In the genomic region with DNA sequence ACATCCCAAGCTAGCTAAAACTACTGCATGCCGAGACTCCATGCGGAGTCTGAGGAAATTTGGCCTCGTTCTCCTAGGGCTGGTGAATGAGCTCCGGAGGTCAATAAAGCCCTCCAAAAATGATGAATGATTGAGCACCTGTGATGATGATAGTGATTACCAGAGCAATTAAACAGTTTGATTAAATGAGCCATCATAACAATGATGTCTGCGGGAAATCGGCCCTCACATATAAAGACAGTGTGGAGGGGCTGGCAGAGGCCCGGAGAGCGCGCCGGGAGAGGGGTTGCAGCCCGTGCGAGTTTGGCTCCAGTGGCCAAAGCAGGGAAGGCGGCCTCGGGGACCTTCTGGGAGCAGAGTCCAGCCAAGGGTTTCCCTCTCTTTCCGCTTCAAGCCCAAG, we compare ENCODE assay signal across 8 mouse cellular contexts. TPM values are rescaled to one million over a fixed set of nuclear protein-coding genes. Genes with fewer than 3 reads are reported as not detected.
DNase-seq lines count a peak whose midpoint lies in the region; ATAC-seq and TF ChIP-seq lines count a peak whose summit lies in the region.

No protein-coding gene starts in this region.

- H3K9ac ChIP-seq in heart, adult 2 months (ENCODE audit: low read depth, low read length), result no peak overlapping the region
- H3K9ac ChIP-seq in embryonic facial prominence, embryonic 13.5 days, result peak overlapping the region; percentile 77
- H3K9ac ChIP-seq in intestine, embryonic 16.5 days (ENCODE audit: low read depth, low read length), result peak overlapping the region; percentile 71
- H3K9ac ChIP-seq in midbrain, embryonic 12.5 days (replicated peaks), result peak overlapping the region; percentile 95

- no peak for TF ChIP-seq POLR2A in heart, adult 2 months (IDR thresholded peaks at IDR 0.05; ENCODE audit: insufficient read depth, low read depth, low read length)

- no peak for ATAC-seq in embryonic facial prominence, embryonic 13.5 days (ENCODE audit: insufficient number of reproducible peaks, insufficient read depth, low FRiP score, low TSS enrichment, low read depth)
- no peak for ATAC-seq in intestine, embryonic 16.5 days
- no peak for ATAC-seq in midbrain, embryonic 12.5 days (ENCODE audit: low FRiP score, low read depth)
- ATAC-seq in frontal cortex, adult (ENCODE audit: low TSS enrichment), result no peak

- peak overlapping the region; percentile 21 for H3K4me3 ChIP-seq in heart, adult 2 months
- H3K4me3 ChIP-seq in embryonic facial prominence, embryonic 13.5 days, result peak overlapping the region; percentile 62
- peak overlapping the region; percentile 69 for H3K4me3 ChIP-seq in intestine, embryonic 16.5 days (ENCODE audit: low read length)
- H3K4me3 ChIP-seq in midbrain, embryonic 12.5 days, result peak overlapping the region; percentile 63

- no peaks in the 10 kb centered on the region for H3K9me3 ChIP-seq in embryonic facial prominence, embryonic 13.5 days
- H3K9me3 ChIP-seq in intestine, embryonic 16.5 days (ENCODE audit: control insufficient read depth, low read length), result no peaks in the 10 kb centered on the region
- no peaks in the 10 kb centered on the region for H3K9me3 ChIP-seq in midbrain, embryonic 12.5 days

- no peak for TF ChIP-seq EP300 in heart, adult 2 months (IDR thresholded peaks at IDR 0.05; ENCODE audit: insufficient read depth, low read depth, low read length)

- H3K27ac ChIP-seq in heart, adult 2 months, result peak overlapping the region; percentile 52; the same call in 1 of the 2 replicates
- peak overlapping the region; percentile 94 for H3K27ac ChIP-seq in embryonic facial prominence, embryonic 13.5 days
- peak overlapping the region; percentile 93 for H3K27ac ChIP-seq in intestine, embryonic 16.5 days (ENCODE audit: low read length)
- H3K27ac ChIP-seq in midbrain, embryonic 12.5 days (replicated peaks), result peak overlapping the region; percentile 93

- no peaks in the 10 kb centered on the region for H3K4me1 ChIP-seq in heart, adult 2 months (ENCODE audit: control insufficient read depth, insufficient read depth, low read length)
- peaks cover 14% of the 10 kb centered on the region for H3K4me1 ChIP-seq in embryonic facial prominence, embryonic 13.5 days
- no peaks in the 10 kb centered on the region for H3K4me1 ChIP-seq in intestine, embryonic 16.5 days (ENCODE audit: control insufficient read depth, insufficient read depth, low read length)
- H3K4me1 ChIP-seq in midbrain, embryonic 12.5 days, result peaks cover 25% of the 10 kb centered on the region

- no peak for TF ChIP-seq CTCF in heart, adult 2 months (IDR thresholded peaks at IDR 0.05)

- no peaks in the 10 kb centered on the region for H3K36me3 ChIP-seq in heart, adult 2 months (ENCODE audit: control insufficient read depth, insufficient read depth, low read length)
- H3K36me3 ChIP-seq in embryonic facial prominence, embryonic 13.5 days, result no peaks in the 10 kb centered on the region
- no peaks in the 10 kb centered on the region for H3K36me3 ChIP-seq in intestine, embryonic 16.5 days (ENCODE audit: control insufficient read depth, insufficient read depth, low read length)
- H3K36me3 ChIP-seq in midbrain, embryonic 12.5 days, result no peaks in the 10 kb centered on the region

- DNase-seq in heart, adult 2 months, result no peak
- no peak for DNase-seq in heart, postnatal 36 days
- DNase-seq in frontal cortex, postnatal 36 days (ENCODE audit: low spot score in 2 of 2), result no peak
- no peak for DNase-seq in gastrocnemius, adult 18-20 months (ENCODE audit: low spot score)

- H3K27me3 ChIP-seq in heart, adult 2 months (ENCODE audit: control insufficient read depth, insufficient read depth, low read length), result no peaks in the 10 kb centered on the region
- peaks cover 46% of the 10 kb centered on the region for H3K27me3 ChIP-seq in embryonic facial prominence, embryonic 13.5 days
- H3K27me3 ChIP-seq in intestine, embryonic 16.5 days (replicated peaks; ENCODE audit: control insufficient read depth, insufficient read depth, low read length), result peaks cover 8% of the 10 kb centered on the region; the same call in 1 of the 2 replicates
- peaks cover 30% of the 10 kb centered on the region for H3K27me3 ChIP-seq in midbrain, embryonic 12.5 days

- H3K79me2 ChIP-seq in heart, adult 2 months (replicated peaks; ENCODE audit: control insufficient read depth, insufficient read depth, low read length), result no peaks in the 10 kb centered on the region

- H3K4me2 ChIP-seq in embryonic facial prominence, embryonic 13.5 days, result peak overlapping the region; percentile 72
- H3K4me2 ChIP-seq in intestine, embryonic 16.5 days (ENCODE audit: low read depth, low read length), result peak overlapping the region; percentile 75
- peak overlapping the region; percentile 81 for H3K4me2 ChIP-seq in midbrain, embryonic 12.5 days (replicated peaks)

- intact Hi-C loops in heart, adult 2 months (cut with DNase I), result no loop called here
- intact Hi-C loops in heart, postnatal 36 days (cut with DNase I), result no loop called here

- WGBS in heart, adult 2 months, result 16% methylated on average over 15 of the region's 15 CpGs
- 2% methylated on average over 15 of the region's 15 CpGs for WGBS in embryonic facial prominence, embryonic 13.5 days
- 5% methylated on average over 15 of the region's 15 CpGs for WGBS in intestine, embryonic 16.5 days
- under 1% methylated on average over 15 of the region's 15 CpGs for WGBS in midbrain, embryonic 12.5 days

RNA-seq across cellular contexts. Expression of a gene that starts 2.1 kb away (rescaled TPM):
- total RNA-seq in heart, adult 2 months (2021), result 10 to 100 TPM; 24.9 to 30.4 TPM
- 16.9 and 22.4 TPM in 2 replicates for polyA plus RNA-seq in heart, adult 2 months (2012; rRNA removed)
- 10 to 100 TPM; 20.8 to 27.4 TPM for total RNA-seq in heart, postnatal 36 days (2021)
- 43.1 and 45.6 TPM in 2 replicates for polyA plus RNA-seq in embryonic facial prominence, embryonic 13.5 days (2015; fragmentation: Nextera tagmentation; extraction: Ambion mirVana)
- 25.7 and 26.8 TPM in 2 replicates for polyA plus RNA-seq in intestine, embryonic 16.5 days (2015; fragmentation: Nextera tagmentation; extraction: Ambion mirVana)
- polyA plus RNA-seq in midbrain, embryonic 12.5 days (2016; fragmentation: Nextera tagmentation; extraction: Ambion mirVana), result 76.1 and 92.1 TPM in 2 replicates
- total RNA-seq in gastrocnemius, adult 18-20 months (2021), result 1 to 10 TPM; 1.3 to 1.4 TPM
